Mouse (Mus musculus) heart, postnatal 0 days (tissue): ENCODE measurements around the gene Sf3b3.

Source experiments
- CTCF ChIP-seq: IDR thresholded peaks from 2 replicates; pipeline ENCODE4 v1.5.1; 2016; ENCODE audit warnings: antibody characterized with exemption, control low read depth, low read depth
- EP300 ChIP-seq: IDR thresholded peaks from 2 replicates; pipeline ENCODE4 v1.6.1; 2016; ENCODE audit warnings: antibody characterized with exemption, low read depth

GRCm38 (mm10) chr8:110816990-110817389 lies 29.6 kb downstream of the Sf3b3 start:
- no peak for TF ChIP-seq CTCF
- no peak for TF ChIP-seq EP300
